Mouse (Mus musculus): Measurements from ENCODE around the gene Pea15a.

The Pea15a gene

DNA sequence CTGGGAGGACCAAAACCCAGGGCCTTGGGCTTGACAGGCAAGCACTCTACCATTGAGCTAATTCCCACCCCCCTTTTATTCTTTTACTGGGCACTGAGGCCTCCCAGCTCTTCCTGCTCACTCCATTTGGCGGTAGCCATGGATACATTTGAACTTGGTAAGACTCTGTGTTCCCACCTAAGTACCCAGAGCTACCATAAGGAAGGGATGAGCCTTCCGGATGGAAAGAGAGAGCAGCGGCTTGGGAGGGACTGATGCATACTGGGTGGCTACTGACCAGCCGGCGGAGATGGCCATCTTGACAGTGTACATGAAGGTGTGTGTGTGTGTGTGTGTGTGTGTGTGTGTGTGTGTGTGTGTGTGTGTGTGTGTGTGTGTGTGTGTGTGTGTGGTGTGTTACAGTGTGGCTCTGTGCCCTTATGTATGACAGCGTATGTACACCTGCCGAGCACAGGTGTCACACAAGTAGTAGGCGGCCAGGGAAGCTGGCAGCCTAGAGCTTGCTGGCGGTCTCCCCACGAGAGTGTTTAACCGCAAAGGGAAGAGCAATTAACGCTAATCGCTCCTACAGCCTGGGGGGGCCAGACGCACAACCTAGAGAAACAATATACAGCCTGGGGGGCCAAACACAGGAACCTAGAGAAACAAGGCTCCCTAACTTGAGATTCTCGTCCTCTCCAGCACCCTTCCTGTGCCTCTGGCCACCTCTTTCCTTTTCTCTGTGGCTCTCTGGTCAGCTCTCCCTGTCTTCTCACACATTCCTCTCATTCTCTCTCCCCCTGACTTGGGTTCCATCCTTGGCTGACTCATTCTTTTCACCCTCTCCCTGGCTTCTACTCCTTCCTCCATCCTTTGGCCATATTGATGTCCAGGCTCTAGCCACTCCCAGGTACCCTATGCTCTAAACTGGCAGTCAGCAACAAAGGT lies 1.5 kb downstream of the Pea15a start:
- DNase-seq (ENCODE audit: low read depth): no peak

DNA sequence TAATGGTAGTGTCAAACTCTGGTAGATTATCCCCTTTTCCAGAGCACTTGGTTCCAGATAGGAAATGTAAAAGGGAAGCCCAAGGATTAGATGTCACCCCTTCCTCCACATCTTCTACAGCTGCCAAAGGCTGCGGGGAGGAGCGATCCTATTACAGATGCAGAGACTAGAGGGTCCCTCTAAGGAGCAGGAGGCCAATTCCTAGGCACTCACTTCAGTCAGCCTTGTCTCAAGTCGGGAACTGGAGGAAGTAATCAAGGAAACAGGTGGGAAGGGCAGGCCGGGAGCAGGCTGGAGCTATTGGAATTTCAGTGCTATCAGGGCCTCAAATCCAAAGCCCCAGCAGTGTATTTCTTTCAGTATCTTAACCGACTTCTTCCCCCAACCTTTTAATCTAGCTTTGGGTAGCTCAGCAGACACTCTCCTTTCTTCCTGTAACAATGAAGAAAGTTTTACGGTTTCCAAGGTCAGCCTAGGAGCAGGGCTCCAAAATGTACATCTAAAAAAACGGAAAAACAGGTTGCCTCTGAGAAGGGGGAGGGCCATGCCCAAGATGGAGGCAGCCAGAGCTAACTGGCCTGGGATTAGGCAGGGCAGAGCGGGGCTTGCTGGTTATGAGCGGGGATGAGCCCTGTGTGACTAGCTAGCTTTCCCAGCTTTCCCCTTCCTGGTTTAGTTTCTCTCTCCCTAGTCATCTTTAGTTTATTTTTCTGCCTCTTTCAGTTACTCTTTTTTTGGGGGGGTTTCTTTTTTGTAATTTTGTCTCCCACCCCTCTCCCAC lies 2.4 kb downstream of the Pea15a start:
- no peak for DNase-seq (ENCODE audit: low read depth)

DNA sequence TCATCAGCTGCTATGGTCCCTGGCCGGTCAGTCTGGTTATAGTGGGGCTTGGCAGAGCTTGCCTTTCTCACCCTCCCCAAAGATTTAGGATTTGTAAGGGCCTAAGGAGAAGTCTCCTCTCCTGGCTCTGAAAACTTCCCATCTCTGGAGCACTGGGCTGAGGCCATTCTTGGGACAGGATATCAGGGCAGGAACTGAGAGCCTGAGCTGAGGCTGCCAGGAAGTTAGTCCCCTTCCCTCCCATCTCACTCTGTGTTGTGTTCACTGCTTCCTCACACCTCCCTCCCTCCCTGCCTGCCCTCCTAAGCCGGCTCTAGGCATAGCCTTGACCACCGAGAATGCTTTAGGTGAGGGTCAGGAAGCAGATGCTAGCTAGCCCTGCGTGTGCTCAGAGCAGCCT lies 3.0 kb downstream of the Pea15a start:
- no peak for DNase-seq (ENCODE audit: low read depth)

DNA sequence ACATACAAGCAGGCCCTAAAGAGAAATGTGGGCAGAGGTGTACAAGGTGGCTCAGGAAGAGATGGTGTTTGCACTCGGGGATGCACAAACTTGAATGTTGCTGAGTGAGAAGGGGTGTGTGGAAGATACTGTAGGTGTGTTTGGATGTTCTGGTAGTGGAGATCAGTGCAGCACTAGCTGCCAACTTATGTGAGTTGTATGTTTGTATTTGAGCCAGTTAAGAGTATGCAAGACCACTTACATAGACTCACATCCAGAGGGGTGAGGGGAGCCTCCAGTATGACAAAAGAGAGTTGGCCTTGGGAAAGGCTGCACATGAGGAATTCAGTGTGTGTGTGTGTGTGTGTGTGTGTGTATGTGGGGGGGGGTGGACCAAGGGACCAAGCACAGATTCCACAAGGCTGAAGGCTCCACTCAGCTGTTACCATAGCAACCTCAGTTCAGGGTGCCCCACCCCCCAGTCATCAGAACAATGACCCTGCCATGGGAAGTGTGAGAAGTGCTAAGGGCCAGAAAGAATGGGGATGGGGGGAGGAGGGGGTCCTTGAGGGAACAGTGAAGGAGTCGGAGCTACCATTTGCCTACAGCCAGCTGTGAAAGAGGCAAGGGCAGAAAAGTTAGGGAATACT lies 3.6 kb downstream of the Pea15a start:
- no peak for DNase-seq (ENCODE audit: low read depth)

DNA sequence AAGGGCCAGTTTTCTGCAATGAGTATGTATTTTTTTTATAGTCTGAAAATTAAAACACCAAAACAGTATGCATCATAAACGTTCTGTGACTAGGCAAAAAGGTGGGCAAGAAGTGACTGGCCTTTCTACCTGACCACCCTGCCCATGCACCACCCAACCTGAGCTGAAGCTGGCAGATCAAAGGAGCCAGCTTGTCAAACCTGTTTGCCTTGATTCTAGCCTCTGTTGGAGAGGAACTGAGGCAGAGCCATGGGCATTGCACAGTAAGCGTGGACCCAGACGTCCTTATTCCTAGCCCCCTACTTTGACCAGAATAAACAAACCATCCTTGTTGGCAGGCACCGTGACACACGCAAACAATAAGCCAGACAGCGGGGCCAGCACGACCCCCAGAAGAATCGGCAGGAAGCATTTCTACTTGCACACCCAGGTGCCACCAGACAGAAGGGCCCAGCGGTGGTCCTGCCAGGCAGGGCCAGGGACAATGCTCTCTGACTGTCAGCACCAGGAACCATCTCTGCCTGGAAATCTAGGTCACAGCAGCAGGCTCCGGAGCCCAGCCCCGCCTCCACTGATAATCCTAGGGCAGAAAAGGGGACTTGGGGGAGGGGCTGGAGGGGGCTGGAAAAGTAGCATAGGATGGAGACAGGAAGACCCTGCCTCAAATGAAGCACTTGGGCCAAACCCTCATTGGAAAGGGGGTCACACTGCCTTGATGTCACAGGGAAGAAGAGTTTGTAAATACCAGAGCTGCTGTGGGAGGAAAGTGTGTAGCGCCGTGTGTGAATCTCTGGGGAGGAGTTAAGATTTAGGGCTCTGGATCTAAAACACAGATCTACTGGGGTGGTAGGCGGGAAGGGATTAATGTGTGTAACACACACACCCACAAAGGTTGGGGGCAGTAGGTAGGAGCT lies 4.4 kb downstream of the Pea15a start:
- DNase-seq (ENCODE audit: low read depth): no peak

DNA sequence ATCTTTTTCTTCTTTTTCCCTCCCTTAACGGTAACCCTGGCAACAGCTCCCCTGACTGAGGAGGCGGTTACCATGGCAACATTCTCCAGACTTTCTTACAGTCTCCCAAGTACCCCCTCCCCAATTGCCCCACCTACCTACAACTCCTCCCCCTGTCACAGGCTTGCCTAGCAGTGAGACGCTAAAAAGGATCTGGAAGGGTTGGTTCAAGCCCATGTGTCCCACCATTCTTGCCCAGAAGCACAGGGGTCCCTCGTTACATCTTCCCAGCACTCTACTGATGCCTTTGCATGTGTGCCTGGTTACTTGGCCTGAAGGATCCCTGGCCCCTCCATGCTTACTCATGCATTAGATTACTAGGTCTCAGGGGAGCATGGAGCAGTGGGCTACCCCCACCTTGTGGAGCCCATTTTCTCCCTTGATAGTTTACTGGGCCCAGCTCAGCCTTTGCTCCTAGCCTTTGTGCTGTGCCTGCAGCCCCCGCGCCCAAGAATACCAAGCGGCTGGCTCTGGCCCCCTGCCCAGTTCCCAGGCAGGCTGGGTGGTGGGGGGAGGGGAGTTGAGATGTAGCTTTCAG lies 5.6 kb downstream of the Pea15a start:
- no peak for DNase-seq (ENCODE audit: low read depth)

DNA sequence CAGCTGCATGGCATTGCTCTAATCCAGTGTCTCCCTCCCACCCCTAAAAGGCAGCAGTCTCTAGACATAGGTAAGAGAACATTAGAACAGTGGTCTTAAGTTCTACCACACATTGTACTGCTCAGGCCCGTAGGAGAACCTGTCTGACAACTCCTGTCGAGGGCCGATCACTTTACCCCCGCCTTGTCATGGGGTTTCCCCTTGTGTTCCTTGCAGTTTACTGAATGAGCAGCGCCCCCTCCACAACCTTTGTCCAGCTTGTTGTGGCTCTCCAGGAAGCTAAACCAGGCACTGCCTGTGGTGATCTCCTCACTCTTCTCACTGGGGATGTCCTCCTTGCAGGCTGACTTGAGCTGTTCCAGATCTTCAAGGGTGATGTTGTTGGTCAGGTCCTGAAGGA lies 6.4 kb downstream of the Pea15a start:
- DNase-seq (ENCODE audit: low read depth): no peak

DNA sequence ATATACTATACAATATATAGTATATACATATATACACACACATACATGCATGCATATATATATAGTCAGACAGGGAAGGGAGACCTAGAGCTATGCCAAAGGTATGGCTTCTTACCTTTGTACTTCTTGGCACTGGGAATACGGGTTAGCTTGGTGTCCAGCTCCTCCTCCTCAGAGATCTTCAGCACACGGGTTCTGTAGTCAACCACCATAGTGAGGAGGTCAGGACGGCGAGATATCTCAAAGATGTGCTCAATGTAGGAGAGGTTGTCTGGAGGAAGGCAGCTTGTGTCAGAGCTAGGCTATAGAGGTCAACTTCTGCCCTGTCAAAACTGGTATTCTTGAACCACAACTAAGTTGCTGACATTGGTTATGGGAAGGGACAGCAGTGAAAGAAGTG lies 7.6 kb downstream of the Pea15a start:
- DNase-seq (ENCODE audit: low read depth): no peak

DNA sequence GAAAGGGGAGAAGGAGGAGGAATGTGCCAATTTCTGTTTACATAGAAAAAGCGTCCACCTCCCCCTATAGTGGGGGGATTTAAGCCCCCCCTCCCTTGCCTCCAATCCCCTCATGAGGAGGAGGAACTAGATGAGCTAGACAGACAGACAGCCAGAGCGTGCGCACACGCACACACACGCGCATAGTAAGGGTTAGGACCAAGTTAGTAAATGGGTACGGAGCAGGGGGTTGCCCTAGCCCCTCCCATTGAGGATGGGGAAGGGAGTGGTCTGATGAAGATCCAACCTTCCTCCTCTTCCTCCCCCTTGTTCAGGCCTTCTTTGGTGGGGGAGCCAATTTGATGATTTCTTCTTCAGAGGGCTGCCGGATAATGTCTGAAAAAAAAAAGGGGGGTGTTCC lies 8.3 kb downstream of the Pea15a start:
- no peak for DNase-seq (ENCODE audit: low read depth)

DNA sequence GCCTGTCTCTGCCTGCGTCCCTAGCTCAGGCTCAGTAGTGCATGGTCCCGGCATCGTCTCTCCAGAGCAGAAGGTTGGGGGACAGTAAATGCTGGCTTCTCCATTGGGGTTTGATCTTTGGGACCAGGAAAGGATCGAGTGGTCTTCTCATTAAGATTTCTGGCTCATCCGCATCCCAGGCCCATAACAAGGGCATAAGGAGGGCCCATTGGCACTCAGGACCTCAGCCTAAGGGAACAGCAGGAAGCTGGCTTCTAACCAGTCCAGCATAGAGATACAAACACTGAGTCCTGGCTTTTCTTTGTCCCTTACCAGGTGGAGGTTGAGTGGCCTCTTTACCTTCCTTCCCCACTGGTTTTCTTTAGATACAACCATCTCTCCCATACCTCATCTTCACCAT lies 8.8 kb downstream of the Pea15a start:
- no peak for DNase-seq (ENCODE audit: low read depth)

DNA sequence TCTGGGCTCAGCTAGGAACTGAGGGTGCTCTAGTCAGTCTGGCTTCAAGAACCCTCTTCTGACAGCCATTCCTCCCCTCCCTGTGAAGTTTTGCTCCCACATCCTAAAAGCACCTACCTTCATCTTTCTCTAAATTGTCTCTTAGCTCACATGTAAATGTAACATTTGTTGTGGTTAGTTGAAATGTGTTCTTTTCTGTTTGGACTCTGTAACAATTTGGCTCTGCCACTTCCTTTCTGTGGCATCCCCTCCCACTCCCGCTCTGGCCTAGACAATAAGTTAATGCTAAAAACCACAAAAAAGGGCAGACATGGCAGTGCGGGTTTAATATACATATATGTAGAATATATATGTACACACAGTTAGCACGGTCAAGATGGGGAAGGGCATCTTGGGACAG lies 9.5 kb downstream of the Pea15a start:
- no peak for DNase-seq (ENCODE audit: low read depth)

DNA sequence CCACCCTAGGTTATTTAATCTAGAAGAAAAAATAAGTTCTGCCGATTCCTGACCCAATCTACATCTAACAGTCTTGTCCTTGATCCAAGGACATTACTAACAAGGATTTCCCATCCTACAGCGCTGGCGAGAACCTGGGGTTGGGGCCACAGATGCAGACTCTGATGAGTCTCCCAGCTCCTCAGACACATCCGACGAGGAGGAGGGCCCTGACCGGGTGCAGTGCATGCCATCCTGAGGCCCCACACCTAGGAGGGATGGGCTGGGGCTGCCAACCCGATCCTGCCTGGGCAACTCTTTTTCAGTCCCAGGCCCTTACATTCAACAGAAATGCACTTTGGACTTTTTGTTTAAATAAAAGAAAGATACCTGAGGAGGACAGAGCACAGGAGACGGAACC lies 12.2 kb downstream of the Pea15a start:
- DNase-seq (ENCODE audit: low read depth): no peak

DNA sequence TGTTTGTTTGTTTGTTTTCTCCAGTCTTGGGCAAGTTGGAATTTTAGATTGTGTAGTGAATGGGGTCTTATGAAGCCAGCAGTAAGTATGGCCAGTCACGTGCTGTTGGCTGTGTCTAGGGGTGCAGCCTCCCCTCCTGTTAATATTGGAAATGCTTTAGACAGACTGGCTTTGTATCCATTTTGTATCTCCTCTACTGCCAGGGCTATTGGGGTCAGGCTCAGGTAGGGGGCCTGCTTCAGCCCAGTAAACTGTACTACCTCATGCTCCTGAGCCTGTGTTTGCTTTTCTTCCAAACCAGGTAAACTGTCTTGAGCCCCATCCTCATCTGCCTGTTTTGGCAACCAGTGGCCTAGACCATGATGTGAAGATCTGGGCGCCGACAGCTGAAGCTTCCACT lies 14.4 kb downstream of the Pea15a start:
- DNase-seq (ENCODE audit: low read depth): no peak

DNA sequence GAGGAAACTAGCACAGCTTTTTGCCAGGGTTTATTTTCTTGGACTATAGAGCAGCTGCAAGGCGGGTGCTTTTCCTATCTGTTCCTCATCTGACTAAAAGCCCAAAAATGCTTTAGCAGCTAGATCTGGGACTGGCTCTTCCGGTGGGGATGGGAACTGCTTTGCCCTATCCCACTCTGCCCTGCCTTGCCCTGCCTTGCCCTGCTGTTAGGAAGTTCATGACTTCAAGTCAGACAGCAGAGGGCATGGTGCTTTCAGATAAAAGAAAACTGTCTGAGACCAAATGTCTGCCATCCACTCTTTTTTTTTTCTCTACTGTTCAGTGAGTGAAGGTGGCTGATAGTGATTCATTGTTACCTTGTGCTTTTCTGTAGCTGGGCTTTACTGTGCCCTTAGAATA lies 15.0 kb downstream of the Pea15a start:
- DNase-seq (ENCODE audit: low read depth): no peak

DNA sequence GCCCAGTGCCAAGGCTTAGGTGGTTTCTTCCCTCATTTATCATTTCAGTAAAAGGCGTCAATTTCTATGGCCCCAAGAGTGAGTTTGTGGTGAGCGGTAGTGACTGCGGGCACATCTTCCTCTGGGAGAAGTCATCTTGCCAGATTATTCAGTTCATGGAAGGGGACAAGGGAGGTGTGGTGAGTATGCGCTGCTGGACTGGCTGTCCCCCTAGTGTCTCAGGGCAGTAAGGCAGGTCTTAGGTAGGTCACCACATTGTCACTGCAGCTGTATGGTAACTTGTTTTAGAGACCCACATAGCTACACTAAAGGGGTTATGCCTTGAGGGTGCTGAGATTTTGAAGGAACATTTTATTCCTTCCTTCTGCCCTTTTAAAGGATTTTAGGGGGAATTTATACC lies 17.7 kb downstream of the Pea15a start:
- DNase-seq (ENCODE audit: low read depth): no peak

DNA sequence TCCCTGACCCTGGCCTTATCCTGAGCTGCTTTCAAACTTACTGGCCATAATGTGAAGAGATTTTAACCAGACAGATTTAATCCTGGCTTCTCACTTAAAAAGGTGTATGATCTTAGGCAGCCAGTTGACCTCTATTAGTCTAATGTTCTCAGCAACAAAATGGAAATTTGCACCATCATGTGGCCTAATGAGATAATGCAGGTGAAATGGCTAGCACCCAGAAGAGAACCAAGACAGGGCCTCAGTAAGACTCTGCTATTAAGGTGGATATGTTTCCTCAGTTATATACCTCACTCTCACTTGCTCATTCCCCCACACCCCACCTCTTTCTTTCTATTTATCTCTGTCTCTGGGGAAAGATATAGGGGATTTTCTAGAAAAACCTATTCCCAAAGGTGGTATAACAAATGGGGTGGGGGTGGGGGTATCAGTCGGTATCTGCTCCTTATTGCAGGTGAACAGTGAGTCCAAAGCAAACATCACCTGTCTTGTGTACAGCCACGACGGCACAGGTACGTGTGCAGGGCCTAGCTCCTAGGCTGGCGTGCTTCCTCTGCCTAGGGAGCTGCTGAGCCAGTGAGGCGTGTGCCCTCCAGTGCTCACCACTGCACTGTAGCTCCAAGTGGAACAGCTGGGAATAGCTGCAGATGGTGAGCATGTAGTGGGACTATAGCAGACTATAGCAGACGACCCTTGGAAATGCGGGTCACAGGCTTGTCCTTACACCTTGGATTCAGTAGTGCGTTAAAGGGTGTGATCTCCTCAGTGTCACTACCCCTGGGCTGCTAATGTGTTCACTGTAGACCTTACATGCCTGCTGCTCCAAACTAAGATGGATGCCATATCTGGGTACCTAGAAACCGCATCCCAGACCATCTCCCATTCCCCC lies 20.0 kb downstream of the Pea15a start:
- DNase-seq (ENCODE audit: low read depth): no peak

DNA sequence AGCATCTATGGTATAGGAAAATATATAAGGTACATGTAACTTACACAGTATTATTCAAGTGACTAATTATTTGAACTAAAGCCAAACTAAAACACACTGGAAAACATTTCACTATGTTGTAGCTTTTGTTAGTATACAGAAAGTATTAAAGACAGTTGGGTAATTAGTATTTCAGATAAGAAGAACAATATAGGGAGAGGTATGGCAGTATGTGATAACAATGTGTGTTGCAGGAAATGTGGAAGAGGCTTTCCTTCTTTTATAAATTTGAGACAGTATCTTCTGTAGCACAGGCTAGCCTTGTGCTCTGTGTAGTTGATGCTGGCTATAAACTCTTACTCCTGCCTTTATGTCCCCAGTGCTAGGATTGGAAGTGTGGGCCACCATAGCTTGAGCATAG lies 22.7 kb downstream of the Pea15a start:
- DNase-seq (ENCODE audit: low read depth): no peak

DNA sequence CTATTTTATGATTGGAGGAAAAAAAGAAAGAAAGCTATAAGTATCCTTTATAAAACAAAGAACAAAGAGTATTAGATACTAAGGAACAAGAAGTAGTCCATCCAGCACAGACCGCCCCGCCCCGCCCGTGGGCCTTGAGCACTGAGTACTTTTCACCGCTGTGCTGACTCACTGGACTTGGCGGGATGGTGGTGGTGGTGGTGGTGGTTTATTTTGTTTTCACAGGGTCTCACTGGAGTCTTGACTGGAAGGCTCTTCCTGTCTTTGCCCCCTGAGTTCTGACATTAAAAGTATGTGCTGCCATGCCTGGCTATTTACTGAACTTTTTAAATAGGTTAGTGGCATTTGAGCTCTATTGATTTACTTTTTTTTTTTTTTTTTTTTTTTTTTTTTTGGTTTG lies 23.5 kb downstream of the Pea15a start:
- no peak for DNase-seq (ENCODE audit: low read depth)

DNA sequence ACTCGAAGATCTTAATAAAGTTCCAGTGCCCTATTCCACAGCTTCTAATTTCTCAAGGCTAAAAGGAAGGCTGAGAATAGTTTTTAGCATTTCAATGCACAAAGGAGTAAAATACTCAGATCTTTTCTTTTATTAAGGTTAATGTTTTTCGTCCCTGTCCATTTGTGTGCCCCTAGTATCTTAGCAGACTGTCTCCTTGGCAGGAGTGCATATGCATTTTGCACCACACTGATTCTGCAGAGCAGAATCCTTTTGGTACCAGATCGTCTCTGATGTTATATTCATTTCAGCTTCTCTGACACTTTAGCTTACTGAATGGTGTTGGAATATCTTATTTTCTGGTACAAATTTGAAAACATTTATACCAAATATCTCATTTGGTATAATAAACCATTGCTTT lies 24.8 kb downstream of the Pea15a start:
- no peak for DNase-seq (ENCODE audit: low read depth)

DNA sequence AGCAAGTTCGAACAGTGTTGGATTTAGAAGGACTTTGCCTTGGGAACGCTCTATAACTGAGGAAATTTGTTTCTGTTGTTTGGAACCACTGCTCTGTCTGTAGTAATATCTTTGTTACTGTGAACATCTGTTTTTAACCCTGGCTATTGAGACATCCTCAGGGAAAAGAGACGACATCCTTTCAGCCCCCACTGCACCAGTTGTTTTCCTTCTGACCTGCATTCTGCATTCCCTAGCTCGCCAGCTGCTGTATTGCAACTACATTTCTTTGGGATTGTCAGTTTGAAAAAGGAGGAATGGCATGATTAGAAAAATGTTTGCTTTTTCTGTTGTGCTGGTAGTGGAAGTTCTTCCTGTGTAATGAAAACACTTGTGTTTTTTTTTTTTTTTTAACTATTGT lies 25.7 kb downstream of the Pea15a start:
- DNase-seq (ENCODE audit: low read depth): no peak

DNA sequence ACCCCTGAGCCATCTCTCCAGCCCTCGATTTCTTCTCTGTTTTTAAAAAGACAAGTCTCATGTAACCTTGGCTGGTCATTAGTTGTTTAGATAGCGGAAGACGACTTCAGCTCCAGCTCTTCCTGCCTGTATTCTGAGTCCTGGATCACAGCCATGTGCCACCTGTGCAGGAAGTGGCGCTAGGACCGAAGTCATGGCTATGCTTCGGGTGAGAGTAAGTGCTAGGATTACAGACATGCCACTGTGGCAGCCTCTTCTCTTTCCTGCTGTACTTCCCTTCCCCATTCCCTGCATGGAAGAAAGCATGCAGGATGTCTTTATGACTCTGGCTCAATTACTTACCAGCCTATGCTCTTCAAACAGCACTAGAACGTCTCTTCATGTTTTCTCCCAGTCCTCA lies 27.5 kb downstream of the Pea15a start:
- no peak for DNase-seq (ENCODE audit: low read depth)

Data from c-Kit-positive CD71-negative TER-119-negative erythroid progenitor cells, embryonic 14.5 days (primary cell).